21 mouse cellular contexts compared by ENCODE assay signal in genomic region chr3:121338687-121339086, GRCm38 (mm10). TPM values are rescaled to one million over a fixed set of nuclear protein-coding genes. Genes with fewer than 3 reads are reported as not detected.
DNase-seq lines count a peak whose midpoint lies in the region; ATAC-seq lines count a peak whose summit lies in the region.
"Had no signal": no experiment of that assay in that cellular context is flagged by ENCODE, and none has a peak within 500 bp of the region (broad histone marks: within the 10 kb centered on the region; RNA-seq: fewer than 3 reads in every experiment).

No protein-coding gene starts in this region.

- no peak overlapping the region for H3K4me2 ChIP-seq in heart, embryonic 16.5 days (ENCODE audit: low read depth, low read length)
- no peak overlapping the region for H3K4me2 ChIP-seq in kidney, embryonic 16.5 days (replicated peaks; ENCODE audit: low read depth, low read length)
- H3K4me2 ChIP-seq: embryonic facial prominence, embryonic 13.5 days; forebrain, embryonic 12.5 days; heart, embryonic 13.5 days; hindbrain, embryonic 14.5 days; intestine, embryonic 15.5 days had no signal

- H3K27ac ChIP-seq in heart, embryonic 16.5 days (ENCODE audit: low read length): 0 out of 2 replicates have a peak overlapping the region, but pooled peaks have one; percentile 5
- peak overlapping the region; percentile 51 for H3K27ac ChIP-seq in kidney, embryonic 16.5 days (ENCODE audit: low read length)
- H3K27ac ChIP-seq: embryonic facial prominence, embryonic 13.5 days; hindbrain, embryonic 10.5 days; hindbrain, embryonic 14.5 days; intestine, embryonic 15.5 days had no signal

- H3K27me3 ChIP-seq in heart, embryonic 16.5 days (ENCODE audit: control insufficient read depth, insufficient read depth, low read length): no peaks in the 10 kb centered on the region
- no peaks in the 10 kb centered on the region for H3K27me3 ChIP-seq in kidney, embryonic 16.5 days (ENCODE audit: insufficient read depth, low read length)
- H3K27me3 ChIP-seq: embryonic facial prominence, embryonic 13.5 days; forebrain, embryonic 12.5 days; heart, embryonic 13.5 days; intestine, embryonic 15.5 days had no signal

- no peak overlapping the region for H3K4me3 ChIP-seq in heart, embryonic 16.5 days (ENCODE audit: low read length)
- no peak overlapping the region for H3K4me3 ChIP-seq in kidney, embryonic 16.5 days (ENCODE audit: low read length)
- H3K4me3 ChIP-seq: embryonic facial prominence, embryonic 13.5 days; forebrain, embryonic 12.5 days; heart, embryonic 13.5 days; hindbrain, embryonic 10.5 days; intestine, embryonic 15.5 days had no signal

- H3K9ac ChIP-seq in heart, embryonic 16.5 days (ENCODE audit: low read length): no peak overlapping the region
- H3K9ac ChIP-seq in kidney, embryonic 16.5 days (replicated peaks; ENCODE audit: low read length): no peak overlapping the region
- H3K9ac ChIP-seq: embryonic facial prominence, embryonic 13.5 days; forebrain, embryonic 12.5 days; heart, embryonic 13.5 days; hindbrain, embryonic 14.5 days; intestine, embryonic 15.5 days had no signal

- H3K9me3 ChIP-seq in heart, embryonic 16.5 days (replicated peaks; ENCODE audit: control insufficient read depth, low read length): no peaks in the 10 kb centered on the region
- H3K9me3 ChIP-seq in kidney, embryonic 16.5 days (ENCODE audit: low read length): no peaks in the 10 kb centered on the region
- H3K9me3 ChIP-seq: embryonic facial prominence, embryonic 13.5 days; forebrain, embryonic 12.5 days; G1E; heart, embryonic 13.5 days; hindbrain, embryonic 10.5 days; intestine, embryonic 15.5 days had no signal

- H3K36me3 ChIP-seq in heart, embryonic 16.5 days (ENCODE audit: control insufficient read depth, insufficient read depth): no peaks in the 10 kb centered on the region
- no peaks in the 10 kb centered on the region for H3K36me3 ChIP-seq in kidney, embryonic 16.5 days (ENCODE audit: insufficient read depth, low read length)
- H3K36me3 ChIP-seq: embryonic facial prominence, embryonic 13.5 days; forebrain, embryonic 12.5 days; heart, embryonic 13.5 days; hindbrain, embryonic 10.5 days; intestine, embryonic 15.5 days had no signal

- peaks cover 23% of the 10 kb centered on the region for H3K4me1 ChIP-seq in heart, embryonic 16.5 days (ENCODE audit: control insufficient read depth, insufficient read depth, low read length)
- peaks cover 15% of the 10 kb centered on the region; the same call in 1 of the 2 replicates for H3K4me1 ChIP-seq in kidney, embryonic 16.5 days (ENCODE audit: insufficient read depth, low read length)

- no peak for ATAC-seq in heart, embryonic 16.5 days (replicated peaks; ENCODE audit: extremely low read depth, insufficient read depth, low FRiP score)
- ATAC-seq in kidney, embryonic 16.5 days (ENCODE audit: low FRiP score, low TSS enrichment): no peak
- peak; percentile 76 for ATAC-seq in granulocyte monocyte progenitor cell, adult 5-6 weeks (replicated peaks; ENCODE audit: poor library complexity, severe bottlenecking)
- ATAC-seq: CD4-positive, CD25-positive, alpha-beta regulatory T cell, adult 4 months; intestine, embryonic 15.5 days had no signal

- WGBS in heart, embryonic 16.5 days: 24% methylated on average over 2 of the region's 2 CpGs
- 48% methylated on average over 2 of the region's 2 CpGs for WGBS in kidney, embryonic 16.5 days

- peak; percentile 8 for DNase-seq in gastrocnemius, adult 18-20 months (ENCODE audit: low spot score)
- no peak for DNase-seq in gastrocnemius, postnatal 10 days
- DNase-seq in heart, adult 11 months: no peak
- DNase-seq in kidney, adult 8-10 months: no peak
- DNase-seq in spleen, adult 18-20 months: no peak
- DNase-seq: adrenal gland, postnatal 10 days; B cell, adult 2 months; cerebellum, adult 11-12 months; cerebellum, adult 9-10 months; cerebellum, postnatal 25 days had no signal

RNA-seq across cellular contexts. Expression of gene Alg14, which starts 47.1 kb away (rescaled TPM):
- 1 to 10 TPM; 6.7 to 6.9 TPM for total RNA-seq in gastrocnemius, adult 18-20 months (2021)
- 10 to 100 TPM; 11.0 to 12.1 TPM for total RNA-seq in gastrocnemius, postnatal 10 days (2021)
- 37.9 and 39.8 TPM in 2 replicates for polyA plus RNA-seq in heart, embryonic 16.5 days (2015; fragmentation: Nextera tagmentation; extraction: Ambion mirVana)
- 42.0 and 43.5 TPM in 2 replicates for polyA plus RNA-seq in kidney, embryonic 16.5 days (2015; fragmentation: Nextera tagmentation; extraction: Ambion mirVana)
- total RNA-seq in granulocyte monocyte progenitor cell, adult 5-6 weeks (2014; fragmentation: Nextera tagmentation): 20.4 and 28.5 TPM in 2 replicates
- total RNA-seq in granulocyte monocyte progenitor cell, adult 5-6 weeks (2017): 8.4 and 13.0 TPM in 2 replicates

RNA-seq across cellular contexts. Expression of gene Tmem56, which starts 55.8 kb away (rescaled TPM):
- 10 to 100 TPM; 44.0 to 52.1 TPM for total RNA-seq in gastrocnemius, adult 18-20 months (2021)
- total RNA-seq in gastrocnemius, postnatal 10 days (2021): 1 to 10 TPM; 5.7 to 6.4 TPM
- 0.45 and 0.66 TPM in 2 replicates for polyA plus RNA-seq in heart, embryonic 16.5 days (2015; fragmentation: Nextera tagmentation; extraction: Ambion mirVana)
- polyA plus RNA-seq in kidney, embryonic 16.5 days (2015; fragmentation: Nextera tagmentation; extraction: Ambion mirVana): 1.5 and 1.6 TPM in 2 replicates
- 0.04 TPM in 1 of 2 replicates, not detected in the other for total RNA-seq in granulocyte monocyte progenitor cell, adult 5-6 weeks (2014; fragmentation: Nextera tagmentation)
- 0.04 and 0.21 TPM in 2 replicates for total RNA-seq in granulocyte monocyte progenitor cell, adult 5-6 weeks (2017)
- polyA plus RNA-seq: CD4-positive, CD25-positive, alpha-beta regulatory T cell, adult 4 months had no signal

Comparison
In these comparisons a context has a peak if more than half of its experiments do, and no peak if none do; other contexts are left out.
1. RNA of gene Tmem56, which starts 55.8 kb away (total RNA-seq): 44.0 to 52.1 TPM in gastrocnemius, adult 18-20 months; 5.7 to 6.4 TPM in gastrocnemius, postnatal 10 days and 0.04 to 0.21 TPM in granulocyte monocyte progenitor cell, adult 5-6 weeks; every median in the first group is over 4 times any median in the second.